Mouse (Mus musculus): Measurements from ENCODE around the gene 2310046K23Rik. TPM values are rescaled to one million over a fixed set of nuclear protein-coding genes. Genes with fewer than 3 reads are reported as not detected.
"Not testable (repeated sequence)": the region's sequence is repeated elsewhere in the genome, so short reads cannot be mapped to it uniquely, and the experiment has no call there.

The 2310046K23Rik gene
- polyA plus RNA-seq, 1 experiment from 2014 or later, result not detected

- Histone ChIP-seq H3K27ac (ENCODE audit: low read length) (no peak overlapping the region), H3K27me3 (replicated peaks; ENCODE audit: control insufficient read depth, insufficient read depth, low read length) (no peaks in the 10 kb centered on the region), H3K9ac (ENCODE audit: low read depth, low read length) (no peak overlapping the region), H3K4me1 (ENCODE audit: control insufficient read depth, insufficient read depth, low read length) (no peaks in the 10 kb centered on the region), H3K36me3 (ENCODE audit: control insufficient read depth, insufficient read depth, low read length) (no peaks in the 10 kb centered on the region), H3K9me3 (ENCODE audit: control insufficient read depth, low read length) (no peaks in the 10 kb centered on the region), H3K4me3 (ENCODE audit: low read length) (no peak overlapping the region), H3K4me2 (ENCODE audit: low read depth, low read length) (no peak overlapping the region)
- ATAC-seq, result peak; percentile 77
These were observed 23.5 kb downstream of the 2310046K23Rik start for GRCm38 (mm10) chr3:92510786-92511185.

- ATAC-seq, result no peak
- Histone ChIP-seq H3K4me3 (ENCODE audit: low read length) (no peak overlapping the region), H3K4me2 (ENCODE audit: low read depth, low read length) (no peak overlapping the region), H3K36me3 (ENCODE audit: control insufficient read depth, insufficient read depth, low read length) (no peaks in the 10 kb centered on the region), H3K27ac (ENCODE audit: low read length) (no peak overlapping the region), H3K4me1 (ENCODE audit: control insufficient read depth, insufficient read depth, low read length) (no peaks in the 10 kb centered on the region), H3K9me3 (ENCODE audit: control insufficient read depth, low read length) (no peaks in the 10 kb centered on the region), H3K27me3 (replicated peaks; ENCODE audit: control insufficient read depth, insufficient read depth, low read length) (no peaks in the 10 kb centered on the region), H3K9ac (ENCODE audit: low read depth, low read length) (no peak overlapping the region)
- 59% methylated on average over 1 of the region's 1 CpGs for WGBS
These were observed 26.1 kb downstream of the 2310046K23Rik start for GRCm38 (mm10) chr3:92508185-92508584.

- H3K4me2 ChIP-seq (ENCODE audit: low read depth, low read length), result no peak overlapping the region
These were observed 30.8 kb downstream of the 2310046K23Rik start for GRCm38 (mm10) chr3:92503528-92503927.

GRCm38 (mm10) chr3:92500393-92500792 lies 33.9 kb downstream of the 2310046K23Rik start, which contains the start of gene Sprr4:
Gene Sprr4 (minus strand): TSS chr3:92500493.
- H3K4me3 ChIP-seq (ENCODE audit: low read length), result no peak within 1 kb of the TSS
- ATAC-seq, result no peak
- no peak within 1 kb of the TSS for H3K9ac ChIP-seq (ENCODE audit: low read depth, low read length)
- 86% methylated on average over 1 of the region's 1 CpGs for WGBS
- no peak within 1 kb of the TSS for H3K27ac ChIP-seq (ENCODE audit: low read length)
- H3K36me3 ChIP-seq (ENCODE audit: control insufficient read depth, insufficient read depth, low read length), result no peaks in the 10 kb centered on the region
- H3K9me3 ChIP-seq (ENCODE audit: control insufficient read depth, low read length), result no peaks in the 10 kb centered on the region
- no peaks in the 10 kb centered on the region for H3K27me3 ChIP-seq (replicated peaks; ENCODE audit: control insufficient read depth, insufficient read depth, low read length)
- no peak within 1 kb of the TSS for H3K4me2 ChIP-seq (ENCODE audit: low read depth, low read length)
- no peaks in the 10 kb centered on the region for H3K4me1 ChIP-seq (ENCODE audit: control insufficient read depth, insufficient read depth, low read length)

More at GRCm38 (mm10) chr3:92503528-92503927, 30.8 kb downstream of the 2310046K23Rik start:
- Histone ChIP-seq H3K27me3 (replicated peaks; ENCODE audit: control insufficient read depth, insufficient read depth, low read length) (no peaks in the 10 kb centered on the region), H3K4me3 (ENCODE audit: low read length) (no peak overlapping the region), H3K9ac (ENCODE audit: low read depth, low read length) (no peak overlapping the region), H3K27ac (ENCODE audit: low read length) (no peak overlapping the region), H3K9me3 (ENCODE audit: control insufficient read depth, low read length) (no peaks in the 10 kb centered on the region), H3K36me3 (ENCODE audit: control insufficient read depth, insufficient read depth, low read length) (no peaks in the 10 kb centered on the region), H3K4me1 (ENCODE audit: control insufficient read depth, insufficient read depth, low read length) (no peaks in the 10 kb centered on the region)
- ATAC-seq, result no peak

- not testable (repeated sequence) for H3K9ac ChIP-seq (ENCODE audit: low read depth, low read length); H3K4me2 ChIP-seq (ENCODE audit: low read depth, low read length); H3K36me3 ChIP-seq (ENCODE audit: control insufficient read depth, insufficient read depth, low read length); H3K4me3 ChIP-seq (ENCODE audit: low read length); H3K27me3 ChIP-seq (replicated peaks; ENCODE audit: control insufficient read depth, insufficient read depth, low read length); ATAC-seq; H3K27ac ChIP-seq (ENCODE audit: low read length); H3K4me1 ChIP-seq (ENCODE audit: control insufficient read depth, insufficient read depth, low read length); H3K9me3 ChIP-seq (ENCODE audit: control insufficient read depth, low read length)
These were observed 44.0 kb downstream of the 2310046K23Rik start for GRCm38 (mm10) chr3:92490262-92490661.

- no peaks in the 10 kb centered on the region for H3K9me3 ChIP-seq (ENCODE audit: control insufficient read depth, low read length)
- no peak overlapping the region for H3K4me2 ChIP-seq (ENCODE audit: low read depth, low read length)
- no peaks in the 10 kb centered on the region for H3K27me3 ChIP-seq (replicated peaks; ENCODE audit: control insufficient read depth, insufficient read depth, low read length)
- WGBS, result 38% methylated on average over 1 of the region's 1 CpGs
- no peak overlapping the region for H3K4me3 ChIP-seq (ENCODE audit: low read length)
- no peak overlapping the region for H3K9ac ChIP-seq (ENCODE audit: low read depth, low read length)
- no peak overlapping the region for H3K27ac ChIP-seq (ENCODE audit: low read length)
- no peaks in the 10 kb centered on the region for H3K4me1 ChIP-seq (ENCODE audit: control insufficient read depth, insufficient read depth, low read length)
- ATAC-seq, result peak; percentile 77
- no peaks in the 10 kb centered on the region for H3K36me3 ChIP-seq (ENCODE audit: control insufficient read depth, insufficient read depth, low read length)
These were observed 48.0 kb downstream of the 2310046K23Rik start for GRCm38 (mm10) chr3:92486307-92486706.

GRCm38 (mm10) chr3:92485863-92486262 lies 48.4 kb downstream of the 2310046K23Rik start, which contains the start of gene Sprr1a:
Gene Sprr1a (minus strand): TSS chr3:92485895.
- H3K9ac ChIP-seq (ENCODE audit: low read depth, low read length), result no peak within 1 kb of the TSS
- no peak within 1 kb of the TSS for H3K4me3 ChIP-seq (ENCODE audit: low read length)
- no peak within 1 kb of the TSS for H3K4me2 ChIP-seq (ENCODE audit: low read depth, low read length)
- H3K4me1 ChIP-seq (ENCODE audit: control insufficient read depth, insufficient read depth, low read length), result no peaks in the 10 kb centered on the region
- H3K36me3 ChIP-seq (ENCODE audit: control insufficient read depth, insufficient read depth, low read length), result no peaks in the 10 kb centered on the region
- H3K27me3 ChIP-seq (replicated peaks; ENCODE audit: control insufficient read depth, insufficient read depth, low read length), result no peaks in the 10 kb centered on the region
- H3K9me3 ChIP-seq (ENCODE audit: control insufficient read depth, low read length), result no peaks in the 10 kb centered on the region
- H3K27ac ChIP-seq (ENCODE audit: low read length), result no peak within 1 kb of the TSS
- peak; percentile 83 for ATAC-seq

Other genes with a start within 250 kb of the 2310046K23Rik start
- gene Sprr2a3, start 249.1 kb downstream of the 2310046K23Rik start, polyA plus RNA-seq (2015; fragmentation: Nextera tagmentation; extraction: Ambion mirVana), result 15.2 and 18.4 TPM in 2 replicates
- not detected in 2 replicates for gene Sprr2b, start 217.9 kb downstream of the 2310046K23Rik start, polyA plus RNA-seq (2015; fragmentation: Nextera tagmentation; extraction: Ambion mirVana)
- gene Sprr2d, start 195.4 kb downstream of the 2310046K23Rik start, polyA plus RNA-seq (2015; fragmentation: Nextera tagmentation; extraction: Ambion mirVana), result not detected in 2 replicates
- gene Sprr2e, start 182.4 kb downstream of the 2310046K23Rik start, polyA plus RNA-seq (2015; fragmentation: Nextera tagmentation; extraction: Ambion mirVana), result not detected in 2 replicates
- not detected in 2 replicates for gene Sprr2f, start 169.3 kb downstream of the 2310046K23Rik start, polyA plus RNA-seq (2015; fragmentation: Nextera tagmentation; extraction: Ambion mirVana)
- gene Sprr2h, start 148.8 kb downstream of the 2310046K23Rik start, polyA plus RNA-seq (2015; fragmentation: Nextera tagmentation; extraction: Ambion mirVana), result not detected in 2 replicates
- not detected in 2 replicates for gene Sprr2i, start 126.5 kb downstream of the 2310046K23Rik start, polyA plus RNA-seq (2015; fragmentation: Nextera tagmentation; extraction: Ambion mirVana)
- not detected in 2 replicates for gene Sprr2j-ps, start 116.4 kb downstream of the 2310046K23Rik start, polyA plus RNA-seq (2015; fragmentation: Nextera tagmentation; extraction: Ambion mirVana)
- gene Gm9774, start 105.1 kb downstream of the 2310046K23Rik start, polyA plus RNA-seq (2015; fragmentation: Nextera tagmentation; extraction: Ambion mirVana), result 5.4 and 6.0 TPM in 2 replicates
- gene Sprr2k, start 101.9 kb downstream of the 2310046K23Rik start, polyA plus RNA-seq (2015; fragmentation: Nextera tagmentation; extraction: Ambion mirVana), result not detected in 2 replicates
- 0.22 TPM in 1 of 2 replicates, not detected in the other for gene Sprr1b, start 95.7 kb downstream of the 2310046K23Rik start, polyA plus RNA-seq (2015; fragmentation: Nextera tagmentation; extraction: Ambion mirVana)
- not detected in 2 replicates for gene Sprr3, start 75.8 kb downstream of the 2310046K23Rik start, polyA plus RNA-seq (2015; fragmentation: Nextera tagmentation; extraction: Ambion mirVana)
- gene Sprr1a, start 48.6 kb downstream of the 2310046K23Rik start, polyA plus RNA-seq (2015; fragmentation: Nextera tagmentation; extraction: Ambion mirVana), result 0.34 and 1.0 TPM in 2 replicates
- not detected in 2 replicates for gene Sprr4, start 34.0 kb downstream of the 2310046K23Rik start, polyA plus RNA-seq (2015; fragmentation: Nextera tagmentation; extraction: Ambion mirVana)
- gene Ivl, start 39.2 kb upstream of the 2310046K23Rik start, polyA plus RNA-seq (2015; fragmentation: Nextera tagmentation; extraction: Ambion mirVana), result 0.13 TPM in 1 of 2 replicates, not detected in the other
- 10.9 and 18.8 TPM in 2 replicates for gene Smcp, start 54.5 kb upstream of the 2310046K23Rik start, polyA plus RNA-seq (2015; fragmentation: Nextera tagmentation; extraction: Ambion mirVana)
- not detected in 2 replicates for gene 2210017I01Rik, start 73.0 kb upstream of the 2310046K23Rik start, polyA plus RNA-seq (2015; fragmentation: Nextera tagmentation; extraction: Ambion mirVana)
- not detected in 2 replicates for gene Lce6a, start 87.1 kb upstream of the 2310046K23Rik start, polyA plus RNA-seq (2015; fragmentation: Nextera tagmentation; extraction: Ambion mirVana)
- gene Lce1a1, start 113.8 kb upstream of the 2310046K23Rik start, polyA plus RNA-seq (2015; fragmentation: Nextera tagmentation; extraction: Ambion mirVana), result not detected in 2 replicates
- not detected in 2 replicates for gene Lce1b, start 122.4 kb upstream of the 2310046K23Rik start, polyA plus RNA-seq (2015; fragmentation: Nextera tagmentation; extraction: Ambion mirVana)
- gene Lce1a2, start 135.8 kb upstream of the 2310046K23Rik start, polyA plus RNA-seq (2015; fragmentation: Nextera tagmentation; extraction: Ambion mirVana), result not detected in 2 replicates
- gene Lce1c, start 144.7 kb upstream of the 2310046K23Rik start, polyA plus RNA-seq (2015; fragmentation: Nextera tagmentation; extraction: Ambion mirVana), result not detected in 2 replicates
- not detected in 2 replicates for gene Lce1d, start 152.7 kb upstream of the 2310046K23Rik start, polyA plus RNA-seq (2015; fragmentation: Nextera tagmentation; extraction: Ambion mirVana)
- not detected in 2 replicates for gene Lce1e, start 174.6 kb upstream of the 2310046K23Rik start, polyA plus RNA-seq (2015; fragmentation: Nextera tagmentation; extraction: Ambion mirVana)
- gene Lce1f, start 185.8 kb upstream of the 2310046K23Rik start, polyA plus RNA-seq (2015; fragmentation: Nextera tagmentation; extraction: Ambion mirVana), result not detected in 2 replicates
- gene Gm38119, start 204.6 kb upstream of the 2310046K23Rik start, polyA plus RNA-seq (2015; fragmentation: Nextera tagmentation; extraction: Ambion mirVana), result not detected in 2 replicates
- gene Lce1g, start 217.8 kb upstream of the 2310046K23Rik start, polyA plus RNA-seq (2015; fragmentation: Nextera tagmentation; extraction: Ambion mirVana), result not detected in 2 replicates
- gene Lce1h, start 230.6 kb upstream of the 2310046K23Rik start, polyA plus RNA-seq (2015; fragmentation: Nextera tagmentation; extraction: Ambion mirVana), result not detected in 2 replicates
- not detected in 2 replicates for gene Lce1i, start 244.4 kb upstream of the 2310046K23Rik start, polyA plus RNA-seq (2015; fragmentation: Nextera tagmentation; extraction: Ambion mirVana)